Comparison of ENCODE assay signal across 34 mouse cellular contexts in the genomic region with DNA sequence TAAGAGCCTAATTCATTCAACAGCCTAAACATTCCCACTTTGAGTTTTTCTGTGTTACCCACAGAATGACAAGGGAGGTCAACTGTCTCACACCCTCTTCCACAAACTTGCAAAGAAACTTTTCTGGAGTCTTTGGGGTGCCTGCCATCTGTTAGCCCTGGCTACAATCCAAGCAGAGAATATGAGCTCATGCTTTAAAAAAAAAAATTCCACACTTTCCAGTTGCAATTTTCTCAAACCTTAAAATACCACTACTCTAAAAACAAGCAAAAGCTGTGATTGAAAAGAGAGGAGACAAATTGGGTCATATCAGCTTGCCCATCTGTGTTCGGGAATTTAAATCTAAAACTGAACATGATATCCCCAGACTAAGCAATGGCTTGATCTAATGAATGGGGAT. TPM values are rescaled to one million over a fixed set of nuclear protein-coding genes. Genes with fewer than 3 reads are reported as not detected.
DNase-seq lines count a peak whose midpoint lies in the region; TF ChIP-seq lines count a peak whose summit lies in the region.
"Had no signal": no experiment of that assay in that cellular context is flagged by ENCODE, and none has a peak within 500 bp of the region (broad histone marks: within the 10 kb centered on the region; RNA-seq: fewer than 3 reads in every experiment).

No protein-coding gene starts in this region.

- TF ChIP-seq POLR2A in brain, embryonic 14.5 days (IDR thresholded peaks at IDR 0.05; ENCODE audit: borderline replicate concordance, extremely low read depth, insufficient read depth, insufficient read length, poor library complexity, severe bottlenecking) = no peak

- intact Hi-C loops in left cerebral cortex, postnatal 25 days (cut with DNase I) = no loop called here
- intact Hi-C loops in left cerebral cortex, adult 2 months (cut with DNase I) = loop anchor here (10.0 kb wide), 1 partner anchor 122 kb away; no protein-coding TSS in a partner anchor

- no peak for TF ChIP-seq CTCF in left cerebral cortex, adult 2 months (IDR thresholded peaks at IDR 0.05)
- no peak for TF ChIP-seq CTCF in brain, embryonic 14.5 days (IDR thresholded peaks at IDR 0.05; ENCODE audit: borderline replicate concordance, extremely low read depth, insufficient read depth, insufficient read length)

- peak; percentile 26 to 58 for DNase-seq in frontal cortex, postnatal 36 days (ENCODE audit: low spot score in 2 of 2)
- no peak for DNase-seq in frontal cortex, postnatal 14 days (ENCODE audit: low spot score in 2 of 2)
- DNase-seq in left cerebral cortex, postnatal 25 days (ENCODE audit: low spot score in 2 of 2) = peak; percentile 37 to 52
- no peak for DNase-seq in left cerebral cortex, adult 2 months (ENCODE audit: extremely low spot score in 1 of 2, low spot score in 2 of 2)
- DNase-seq in Muller cell, postnatal 12 days (ENCODE audit: inconsistent ontology term) = peak; percentile 6
- DNase-seq in brain, embryonic 14.5 days (ENCODE audit: low read depth) = peak; percentile 13
- DNase-seq in layer of hippocampus, postnatal 14 days (ENCODE audit: low spot score in 2 of 2) = no peak
- DNase-seq in ovary, postnatal 10 days (ENCODE audit: low spot score) = no peak
- DNase-seq: adrenal gland, postnatal 25 days; cerebellum, adult 2 months; cerebellum, postnatal 14 days; gastrocnemius, postnatal 14 days; kidney, adult 9 months; kidney, postnatal 10 days had no signal

- no peak overlapping the region for H3K4me3 ChIP-seq in left cerebral cortex, adult 2 months
- H3K4me3 ChIP-seq: liver, embryonic 15.5 days; midbrain, embryonic 13.5 days; neural tube, embryonic 15.5 days had no signal

- H3K27ac ChIP-seq in left cerebral cortex, adult 2 months = no peak overlapping the region
- H3K27ac ChIP-seq: hindbrain, embryonic 14.5 days; liver, embryonic 15.5 days; macrophage; midbrain, embryonic 13.5 days; neural tube, embryonic 15.5 days had no signal

RNA-seq across cellular contexts. Expression of gene Opn5, which starts 24.7 kb away (rescaled TPM):
- total RNA-seq in left cerebral cortex, postnatal 25 days (2021) = not detected
- total RNA-seq in left cerebral cortex, adult 2 months (2021) = not detected
- polyA plus RNA-seq in brain, embryonic 14.5 days (2012; rRNA removed) = 0.24 and 0.25 TPM in 2 replicates
- total RNA-seq in layer of hippocampus, postnatal 14 days (2021) = not detected
- total RNA-seq: adrenal gland, adult 18-20 months; adrenal gland, postnatal 25 days; gastrocnemius, postnatal 14 days; granulocyte monocyte progenitor cell, adult 5-6 weeks; hematopoietic stem cell, adult 5-6 weeks; left cerebral cortex, adult 8-10 months; liver, adult 2 months; megakaryocyte-erythroid progenitor cell, adult 5-6 weeks had no signal
- polyA plus RNA-seq: CD4-positive, CD25-positive, alpha-beta regulatory T cell, adult 4 months; forebrain, embryonic 14.5 days; heart, embryonic 11.5 days; heart, embryonic 16.5 days; hindbrain, embryonic 14.5 days; intestine, postnatal 0 days; large intestine, adult 2 months; limb, embryonic 11.5 days; liver, adult 2 months; liver, embryonic 15.5 days; lung, embryonic 16.5 days; macrophage; stomach, embryonic 14.5 days had no signal

Comparison
In these comparisons a context has a peak if more than half of its experiments do, and no peak if none do; other contexts are left out.
1. DNase-seq: peak in frontal cortex, postnatal 36 days (2 of 2), left cerebral cortex, postnatal 25 days (2 of 2), Muller cell, postnatal 12 days (single experiment) and brain, embryonic 14.5 days (single experiment); none in frontal cortex, postnatal 14 days (0 of 2), left cerebral cortex, adult 2 months (0 of 2), layer of hippocampus, postnatal 14 days (0 of 2) and ovary, postnatal 10 days (single experiment).